Mouse (Mus musculus): Measurements from ENCODE around the gene Myh3.

The Myh3 gene

DNA sequence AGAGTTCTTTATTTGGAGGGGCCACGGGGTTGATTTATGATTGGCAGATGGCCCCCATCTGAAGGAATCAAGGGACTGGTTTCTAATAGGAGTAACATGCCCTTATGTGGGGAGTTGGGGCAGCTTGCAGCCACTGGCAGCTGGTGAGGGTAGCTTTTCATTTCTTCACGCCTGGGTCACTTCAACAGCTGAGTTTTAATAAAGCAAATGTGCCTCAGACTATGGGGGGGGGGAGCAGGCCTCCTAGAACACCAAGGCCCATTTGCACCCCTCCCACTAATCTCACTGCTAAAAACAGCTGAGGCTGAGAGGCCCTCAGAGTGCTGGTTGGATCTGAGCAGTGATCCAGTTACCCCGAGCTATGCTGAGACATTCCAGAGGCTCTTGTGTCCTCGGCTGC, 27.6 kb downstream of the Myh3 start:
- no peak for DNase-seq (ENCODE audit: low spot score)

GRCm38 (mm10) chr11:67106973-67107372, 28.9 kb downstream of the Myh3 start:
- DNase-seq (ENCODE audit: low spot score): no peak

- DNase-seq (ENCODE audit: low spot score): no peak
These were observed 32.3 kb downstream of the Myh3 start for GRCm38 (mm10) chr11:67110168-67110948.

DNA sequence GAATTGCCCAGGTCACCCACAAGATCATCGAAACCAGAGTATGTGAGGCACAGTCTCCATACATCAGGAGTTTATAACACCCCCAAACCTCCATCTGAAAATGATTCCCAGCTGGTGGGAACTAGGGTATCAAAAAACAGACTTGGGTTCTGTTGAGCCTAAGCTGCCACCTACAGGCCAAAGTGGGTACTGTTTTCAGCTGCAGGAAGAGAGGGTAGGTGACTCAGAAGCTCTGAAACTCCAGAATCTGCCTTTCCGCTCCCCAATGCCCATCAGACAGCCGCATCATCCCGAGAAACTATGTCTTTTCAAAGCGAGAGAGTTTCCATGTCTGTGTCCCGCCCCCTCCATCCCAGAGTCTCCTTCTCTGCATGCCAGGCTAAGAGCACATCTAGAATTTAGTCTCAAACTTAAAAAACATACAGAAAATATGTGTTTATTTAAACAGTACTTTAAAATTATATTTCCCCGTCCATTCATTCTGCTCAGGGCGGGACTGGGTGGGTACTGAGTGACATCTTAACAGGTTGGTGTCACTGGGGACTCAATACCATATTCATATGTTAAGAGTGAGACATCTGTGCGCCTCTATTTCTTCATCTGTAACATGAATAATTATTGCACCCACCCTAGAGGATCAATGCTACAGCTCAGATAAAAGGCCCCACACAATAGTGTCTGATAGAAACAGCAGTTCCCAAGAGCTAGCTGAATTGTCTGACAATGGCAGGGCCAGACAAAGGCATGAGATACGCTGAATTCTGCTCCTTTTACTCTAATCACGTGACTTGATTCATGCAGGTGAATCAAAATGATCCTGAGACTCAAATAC, 34.1 kb downstream of the Myh3 start:
- DNase-seq (ENCODE audit: low spot score): peak; percentile 49

- DNase-seq (ENCODE audit: low spot score): peak; percentile 29
These were observed 34.7 kb downstream of the Myh3 start for GRCm38 (mm10) chr11:67112851-67113202.

DNA sequence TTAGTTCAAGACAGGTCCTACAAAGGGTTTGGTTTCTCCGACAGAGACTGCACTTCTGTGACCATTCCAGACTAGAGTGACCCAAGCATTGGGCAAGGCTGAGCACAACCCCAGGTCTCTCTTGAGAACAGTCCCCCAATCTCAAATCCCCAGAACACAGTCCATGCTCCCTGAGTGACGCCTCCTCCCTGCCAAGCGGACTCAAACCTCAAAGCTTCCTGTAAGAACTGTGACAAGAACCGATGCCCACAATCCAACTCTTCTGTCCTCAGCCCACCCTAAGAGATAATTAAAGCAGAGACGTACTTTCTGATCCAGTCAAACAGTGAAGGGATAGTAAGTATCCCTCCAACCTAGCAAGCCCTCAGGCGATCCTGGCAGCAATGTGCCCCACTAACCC, 35.3 kb downstream of the Myh3 start:
- DNase-seq (ENCODE audit: low spot score): no peak

DNA sequence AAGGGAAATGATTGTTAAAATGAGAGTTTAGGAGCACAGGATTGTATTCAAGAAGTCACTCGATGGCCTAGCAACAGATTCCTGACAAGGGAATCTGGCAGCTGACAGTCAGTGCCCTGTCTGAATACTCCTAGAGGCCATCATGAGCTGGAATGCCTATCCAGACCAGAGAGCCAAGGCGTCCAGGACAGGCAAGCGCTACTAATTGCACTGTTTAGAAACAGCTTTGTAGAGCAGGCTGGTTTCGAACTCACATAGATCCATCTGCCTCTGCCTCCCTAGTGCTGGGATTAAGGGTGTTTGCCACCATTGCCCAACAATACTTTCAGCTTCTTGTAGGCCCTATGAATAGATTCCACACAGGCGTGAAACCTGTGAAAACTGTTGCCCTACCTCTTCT, 36.2 kb downstream of the Myh3 start:
- no peak for DNase-seq (ENCODE audit: low spot score)

DNA sequence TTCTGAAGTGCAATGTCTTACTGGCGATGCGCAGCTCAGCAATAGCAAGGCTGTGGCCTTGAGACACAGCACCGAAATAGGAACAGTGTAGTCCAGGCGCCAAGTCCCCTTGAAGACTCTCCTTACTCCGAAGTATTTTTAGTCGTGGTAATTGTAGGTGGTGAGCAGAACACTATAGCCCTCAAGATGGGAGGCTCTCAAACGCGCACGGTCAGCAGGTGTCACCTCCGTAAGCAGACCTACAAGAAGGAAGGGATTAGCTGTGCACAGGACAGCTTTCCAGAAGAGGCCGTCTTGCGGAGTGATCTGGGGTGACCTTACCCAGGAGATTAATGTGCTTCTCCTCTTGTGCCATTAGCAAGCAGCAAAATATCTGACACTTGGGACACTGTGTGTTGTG, 36.8 kb downstream of the Myh3 start:
- no peak for DNase-seq (ENCODE audit: low spot score)

DNA sequence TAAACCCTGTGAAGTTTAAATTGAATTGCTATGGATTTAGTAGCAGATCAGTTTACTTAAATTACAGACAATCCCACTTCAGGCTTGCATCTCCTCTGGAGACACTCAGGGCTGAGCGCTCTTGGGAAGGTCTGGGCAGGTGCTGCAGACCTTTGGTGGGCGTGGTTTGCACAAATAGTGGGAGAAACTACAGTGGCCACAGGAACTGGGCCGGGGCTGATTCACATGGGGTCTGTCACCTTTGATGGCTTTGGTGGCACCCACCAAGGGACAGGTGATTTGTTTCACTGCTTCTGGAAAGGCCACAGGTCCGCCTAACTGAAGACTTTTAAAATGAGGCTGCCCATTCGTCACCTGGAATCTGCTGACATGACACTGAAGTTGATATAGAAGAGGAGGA, 38.6 kb downstream of the Myh3 start:
- DNase-seq (ENCODE audit: low spot score): no peak

DNA sequence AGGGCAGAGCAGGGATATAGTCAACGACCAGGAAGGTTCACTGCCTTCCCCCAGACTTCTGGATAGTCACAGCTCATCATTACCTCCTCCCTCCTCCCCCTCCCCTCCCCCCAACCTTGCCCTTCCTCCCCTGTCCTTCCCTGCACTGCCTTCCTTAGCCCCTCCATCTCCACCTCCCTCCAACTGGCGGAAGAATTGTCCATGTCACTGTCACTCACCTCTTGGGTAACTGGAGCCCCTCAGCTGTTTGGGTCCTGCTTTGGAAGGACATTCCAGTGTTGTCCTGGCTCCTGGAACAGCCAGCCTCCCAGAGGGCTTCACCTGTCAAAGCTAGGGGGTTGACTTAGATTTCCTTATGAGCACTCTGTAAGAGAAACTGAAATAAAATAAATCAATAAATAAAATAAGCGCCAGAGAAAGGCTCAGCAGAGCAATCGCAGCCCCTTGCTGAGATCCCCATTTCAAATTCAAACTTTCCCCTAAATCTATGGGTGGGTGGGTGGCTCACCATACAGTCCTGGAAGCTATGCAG, 41.5 kb downstream of the Myh3 start:
- DNase-seq (ENCODE audit: low spot score): no peak

DNA sequence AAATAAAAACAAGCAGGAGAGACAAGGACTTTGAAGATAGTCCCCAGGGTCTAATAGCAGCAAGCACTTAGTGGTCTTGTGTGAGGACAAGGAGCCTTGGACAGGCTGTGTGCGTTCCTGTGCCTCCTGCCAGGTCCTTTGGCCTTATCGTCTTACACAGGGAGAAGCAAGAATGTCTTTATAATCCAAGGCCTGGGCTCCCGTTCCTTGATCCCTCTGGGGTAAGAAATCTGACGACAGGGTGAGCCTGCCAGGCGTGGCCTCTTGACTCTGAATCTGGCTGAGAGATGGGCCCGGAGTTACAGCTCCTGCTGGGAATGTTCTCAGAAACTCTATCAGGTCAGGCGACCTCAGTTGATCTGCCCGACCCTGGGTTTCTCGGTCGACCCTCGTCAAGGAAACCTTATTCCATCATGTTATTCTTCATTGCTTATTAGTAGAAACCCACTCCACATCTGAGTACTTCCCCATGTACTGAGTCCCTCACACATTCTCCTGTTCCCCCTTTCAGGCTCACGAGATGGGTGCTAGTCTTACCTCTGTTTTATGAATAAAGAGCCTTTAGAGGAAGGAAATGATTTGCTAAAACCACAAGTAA, 42.7 kb downstream of the Myh3 start:
- no peak for DNase-seq (ENCODE audit: low spot score)

DNA sequence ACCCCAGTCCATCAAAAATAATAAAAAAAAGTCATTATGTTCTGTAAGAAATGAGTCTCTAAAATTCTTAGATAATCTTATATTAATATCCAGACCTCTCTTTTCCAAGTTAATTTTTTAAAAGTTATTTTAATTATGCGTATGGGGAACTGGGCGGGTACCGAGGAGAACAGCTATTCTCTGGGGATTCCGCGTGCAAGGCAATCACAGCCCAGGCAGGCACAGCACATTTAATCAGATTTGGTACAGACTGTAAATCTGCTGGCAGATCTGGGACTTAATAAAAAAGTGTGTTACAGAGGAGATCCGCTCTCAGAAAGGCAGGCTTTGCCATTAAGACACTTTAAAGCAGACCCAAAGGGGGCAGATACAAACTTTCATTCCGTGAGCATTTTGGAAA, 46.8 kb downstream of the Myh3 start:
- DNase-seq (ENCODE audit: low spot score): no peak

GRCm38 (mm10) chr11:67125361-67125760, 47.3 kb downstream of the Myh3 start:
- DNase-seq (ENCODE audit: low spot score): no peak

GRCm38 (mm10) chr11:67133526-67133925, 55.4 kb downstream of the Myh3 start:
- no peak for DNase-seq (ENCODE audit: low spot score)

GRCm38 (mm10) chr11:67134654-67135053, 56.6 kb downstream of the Myh3 start:
- DNase-seq (ENCODE audit: low spot score): no peak

DNA sequence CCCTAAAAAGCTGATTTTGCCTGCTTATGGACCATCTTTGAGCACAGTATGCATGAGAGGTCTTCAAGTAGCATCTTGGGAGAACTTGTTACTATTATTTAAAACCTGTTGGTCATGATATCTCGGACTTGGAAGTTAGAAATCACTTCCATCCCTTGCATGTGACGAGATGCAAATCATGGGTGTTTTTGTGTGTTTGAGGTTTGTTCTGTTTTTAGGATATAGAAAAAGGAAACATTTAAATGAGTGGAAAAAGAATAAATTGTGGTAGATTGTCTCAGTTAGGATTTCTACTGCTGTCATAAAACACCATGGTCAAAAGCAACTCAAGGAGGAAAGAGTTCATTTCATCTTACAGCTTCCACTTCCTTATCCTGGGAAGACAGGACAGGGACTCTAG, 57.4 kb downstream of the Myh3 start:
- no peak for DNase-seq (ENCODE audit: low spot score)

DNA sequence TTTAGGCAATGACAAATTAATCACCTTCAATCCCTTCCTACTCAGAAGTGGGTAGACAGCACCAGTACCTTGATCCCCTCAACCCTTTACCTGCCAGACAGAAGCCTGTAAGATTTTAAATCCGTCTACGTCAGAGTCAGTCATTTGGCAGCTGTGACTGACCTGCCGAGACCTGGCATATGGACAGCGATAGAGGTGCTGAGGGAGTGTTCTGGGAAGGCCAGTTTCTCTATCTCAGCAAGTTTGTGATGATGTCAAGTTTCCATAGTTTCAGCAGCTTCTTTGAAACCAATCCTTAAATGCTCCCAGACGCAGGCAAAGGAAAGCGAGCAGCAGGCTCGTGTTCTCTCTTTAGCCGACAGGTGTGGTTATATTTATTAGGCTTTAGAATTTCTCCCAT, 61.5 kb downstream of the Myh3 start:
- DNase-seq (ENCODE audit: low spot score): no peak

GRCm38 (mm10) chr11:67140175-67140574, 62.1 kb downstream of the Myh3 start:
- DNase-seq (ENCODE audit: low spot score): no peak

GRCm38 (mm10) chr11:67141031-67141430, 62.9 kb downstream of the Myh3 start:
- DNase-seq (ENCODE audit: low spot score): no peak

- no peak for DNase-seq (ENCODE audit: low spot score)
These were observed 63.9 kb downstream of the Myh3 start for GRCm38 (mm10) chr11:67142047-67142446.

GRCm38 (mm10) chr11:67143065-67143464, 65.0 kb downstream of the Myh3 start:
- DNase-seq (ENCODE audit: low spot score): no peak

DNA sequence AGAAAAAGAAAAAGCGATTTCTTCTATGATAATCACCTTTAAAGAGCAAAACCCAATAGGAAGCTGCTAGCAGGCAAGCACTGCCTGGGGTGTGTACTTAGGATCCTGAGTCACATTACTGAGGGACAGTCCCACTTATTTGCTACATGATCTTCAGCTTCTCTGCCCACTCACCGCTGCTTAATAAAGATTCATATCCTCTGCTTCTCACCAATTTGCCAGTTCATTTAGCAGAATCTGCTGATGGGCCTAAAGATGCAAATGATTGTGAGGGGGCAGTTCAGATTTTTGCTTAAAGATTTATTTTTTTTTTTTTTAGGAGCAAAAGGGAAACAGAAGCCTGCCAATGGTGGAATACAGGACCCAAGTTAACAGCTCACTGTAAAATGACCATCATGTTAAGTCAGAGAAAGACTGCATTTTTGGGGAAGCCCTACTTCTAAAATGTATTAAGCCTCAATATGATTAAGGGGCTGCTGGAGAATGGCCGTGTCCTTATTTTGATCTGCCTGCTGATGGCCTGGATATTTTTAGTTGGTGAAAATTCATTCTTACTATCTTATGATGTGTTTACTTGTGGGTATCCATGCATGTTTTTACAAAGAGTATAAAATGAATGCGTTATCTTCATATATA, 65.9 kb downstream of the Myh3 start:
- DNase-seq (ENCODE audit: low spot score): no peak

All from T-cell, adult 2 months (primary cell).